Mouse (Mus musculus) olfactory bulb, adult 2 months (tissue): ENCODE measurements around the gene Leng9.

Experiments
- CTCF ChIP-seq: fragments of 200-500 bp; IDR thresholded peaks from 2 replicates; pipeline ENCODE4 v1.5.1; 2012; ENCODE audit warnings: low read depth, mild to moderate bottlenecking, low read length, moderate library complexity; ENCODE audit not compliant: insufficient read depth
- POLR2A ChIP-seq: fragments of 200-500 bp; IDR thresholded peaks from 2 replicates; pipeline ENCODE4 v1.6.1; 2012; ENCODE audit warnings: mild to moderate bottlenecking, low read depth, low read length, moderate library complexity; ENCODE audit not compliant: insufficient read depth

DNA sequence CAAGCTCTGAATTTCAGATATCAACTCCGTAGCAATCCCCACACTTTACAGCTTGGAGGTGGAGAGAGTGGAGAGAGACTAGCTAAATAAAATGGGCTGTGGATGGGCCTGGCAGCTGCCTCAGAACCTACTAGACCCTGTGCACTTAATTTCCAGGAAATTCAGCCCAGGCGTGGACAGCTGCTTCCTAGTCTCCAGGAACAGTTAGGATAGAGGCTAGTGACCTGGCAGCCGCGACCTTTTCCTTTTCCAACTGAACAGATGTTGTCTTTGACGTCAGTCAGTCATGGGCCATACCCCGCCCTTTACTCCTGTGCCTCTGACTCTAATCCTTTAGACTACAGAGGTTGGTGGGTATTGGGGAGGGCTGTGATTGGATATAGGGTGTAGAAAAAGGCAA lies 21.3 kb downstream of the Leng9 start:
- no peak for TF ChIP-seq CTCF
- no peak for TF ChIP-seq POLR2A
